In genomic region chr5:107124531-107124930, GRCm38 (mm10) we compare ENCODE assay signal across 15 mouse cellular contexts.
DNase-seq lines count a peak whose midpoint lies in the region; ATAC-seq and TF ChIP-seq lines count a peak whose summit lies in the region.
"Had no signal": no experiment of that assay in that cellular context is flagged by ENCODE, and none has a peak within 500 bp of the region (broad histone marks: within the 10 kb centered on the region; RNA-seq: fewer than 3 reads in every experiment).

No protein-coding gene starts in this region.

- TF ChIP-seq CTCF in left cerebral cortex, adult 2 months (IDR thresholded peaks at IDR 0.05): no peak

- H3K4me1 ChIP-seq in kidney, embryonic 16.5 days (ENCODE audit: insufficient read depth, low read length): peaks cover 38% of the 10 kb centered on the region
- H3K4me1 ChIP-seq in embryonic facial prominence, embryonic 14.5 days (ENCODE audit: control insufficient read depth, insufficient read depth, low read length): peaks cover 47% of the 10 kb centered on the region
- peaks cover 31% of the 10 kb centered on the region; the same call in 1 of the 2 replicates for H3K4me1 ChIP-seq in stomach, embryonic 14.5 days (ENCODE audit: control insufficient read depth, insufficient read depth, low read length)

- intact Hi-C loops in left cerebral cortex, adult 2 months (cut with DNase I): no loop called here

- no peak overlapping the region for H3K27ac ChIP-seq in kidney, embryonic 16.5 days (ENCODE audit: low read length)
- H3K27ac ChIP-seq in embryonic facial prominence, embryonic 14.5 days (replicated peaks; ENCODE audit: low read depth, low read length): peak overlapping the region; percentile 75
- H3K27ac ChIP-seq in stomach, embryonic 14.5 days (ENCODE audit: low read length): peak overlapping the region; percentile 64; the same call in 1 of the 2 replicates
- no peak overlapping the region for H3K27ac ChIP-seq in left cerebral cortex, adult 2 months
- H3K27ac ChIP-seq: hindbrain, postnatal 0 days; neural tube, embryonic 12.5 days had no signal

- peak; percentile 52 for DNase-seq in gastrocnemius, adult 18-20 months (ENCODE audit: low spot score)
- DNase-seq in gastrocnemius, postnatal 25 days: no peak
- DNase-seq in kidney, postnatal 4 days: peak; percentile 28 to 45
- DNase-seq in embryonic facial prominence, embryonic 14.5 days (ENCODE audit: low spot score): peak; percentile 88
- DNase-seq in left cerebral cortex, adult 2 months (ENCODE audit: extremely low spot score in 1 of 2, low spot score in 2 of 2): no peak
- DNase-seq in cerebellum, adult 18-20 months: no peak
- DNase-seq: adrenal gland, postnatal 10 days; cerebellum, adult 11-12 months; retina, postnatal 1 day had no signal

- no peak overlapping the region for H3K4me2 ChIP-seq in kidney, embryonic 16.5 days (replicated peaks; ENCODE audit: low read depth, low read length)
- no peak overlapping the region for H3K4me2 ChIP-seq in embryonic facial prominence, embryonic 14.5 days (ENCODE audit: low read depth, low read length)
- no peak overlapping the region for H3K4me2 ChIP-seq in stomach, embryonic 14.5 days (replicated peaks; ENCODE audit: low read depth, low read length)
- H3K4me2 ChIP-seq: liver, embryonic 11.5 days; midbrain, embryonic 11.5 days; neural tube, embryonic 12.5 days had no signal

- no peaks in the 10 kb centered on the region for H3K9me3 ChIP-seq in kidney, embryonic 16.5 days (ENCODE audit: low read length)
- H3K9me3 ChIP-seq in embryonic facial prominence, embryonic 14.5 days (ENCODE audit: control insufficient read depth, low read length): no peaks in the 10 kb centered on the region
- H3K9me3 ChIP-seq in stomach, embryonic 14.5 days (ENCODE audit: control insufficient read depth, low read depth, low read length): no peaks in the 10 kb centered on the region
- H3K9me3 ChIP-seq: neural tube, embryonic 12.5 days had no signal

- no peak overlapping the region for H3K4me3 ChIP-seq in kidney, embryonic 16.5 days (ENCODE audit: low read length)
- H3K4me3 ChIP-seq in embryonic facial prominence, embryonic 14.5 days (ENCODE audit: low read depth, low read length): no peak overlapping the region
- H3K4me3 ChIP-seq in stomach, embryonic 14.5 days (ENCODE audit: low read depth, low read length): no peak overlapping the region
- no peak overlapping the region for H3K4me3 ChIP-seq in left cerebral cortex, adult 2 months
- H3K4me3 ChIP-seq: neural tube, embryonic 12.5 days had no signal

- ATAC-seq in kidney, embryonic 16.5 days (ENCODE audit: low FRiP score, low TSS enrichment): no peak
- no peak for ATAC-seq in embryonic facial prominence, embryonic 14.5 days (ENCODE audit: low read depth)
- peak; percentile 16; the same call in 1 of the 2 replicates for ATAC-seq in stomach, embryonic 14.5 days (ENCODE audit: insufficient number of reproducible peaks, insufficient read depth, low FRiP score, low read depth)
- ATAC-seq: hindbrain, postnatal 0 days had no signal

- no peak overlapping the region for H3K9ac ChIP-seq in kidney, embryonic 16.5 days (replicated peaks; ENCODE audit: low read length)
- no peak overlapping the region for H3K9ac ChIP-seq in embryonic facial prominence, embryonic 14.5 days (ENCODE audit: low read depth, low read length)
- no peak overlapping the region for H3K9ac ChIP-seq in stomach, embryonic 14.5 days (replicated peaks; ENCODE audit: low read depth, low read length)
- H3K9ac ChIP-seq: neural tube, embryonic 12.5 days had no signal

- peaks cover 3% of the 10 kb centered on the region; the same call in 1 of the 2 replicates for H3K36me3 ChIP-seq in kidney, embryonic 16.5 days (ENCODE audit: insufficient read depth, low read length)
- H3K36me3 ChIP-seq in embryonic facial prominence, embryonic 14.5 days (ENCODE audit: control insufficient read depth, insufficient read depth, low read length): peaks cover 36% of the 10 kb centered on the region
- H3K36me3 ChIP-seq in stomach, embryonic 14.5 days (ENCODE audit: control insufficient read depth, insufficient read depth, low read length): peaks cover 14% of the 10 kb centered on the region; the same call in 1 of the 2 replicates
- H3K36me3 ChIP-seq: neural tube, embryonic 12.5 days had no signal

- WGBS in kidney, embryonic 16.5 days: 76% methylated on average over 7 of the region's 7 CpGs
- 48% methylated on average over 7 of the region's 7 CpGs for WGBS in embryonic facial prominence, embryonic 14.5 days
- WGBS in stomach, embryonic 14.5 days: 30% methylated on average over 7 of the region's 7 CpGs

- no peaks in the 10 kb centered on the region for H3K27me3 ChIP-seq in kidney, embryonic 16.5 days (ENCODE audit: insufficient read depth, low read length)
- H3K27me3 ChIP-seq in embryonic facial prominence, embryonic 14.5 days (replicated peaks; ENCODE audit: control insufficient read depth, insufficient read depth, low read length): no peaks in the 10 kb centered on the region
- no peaks in the 10 kb centered on the region for H3K27me3 ChIP-seq in stomach, embryonic 14.5 days (ENCODE audit: control insufficient read depth, insufficient read depth, low read length)
- H3K27me3 ChIP-seq: neural tube, embryonic 12.5 days had no signal

Comparison
In these comparisons a context has a peak if more than half of its experiments do, and no peak if none do; other contexts are left out.
1. DNase-seq: peak in gastrocnemius, adult 18-20 months (single experiment), kidney, postnatal 4 days (2 of 2) and embryonic facial prominence, embryonic 14.5 days (single experiment); none in gastrocnemius, postnatal 25 days (single experiment), left cerebral cortex, adult 2 months (0 of 2) and cerebellum, adult 18-20 months (0 of 2).
2. H3K27ac ChIP-seq: peak in embryonic facial prominence, embryonic 14.5 days (single experiment) and stomach, embryonic 14.5 days (single experiment); none in kidney, embryonic 16.5 days (single experiment) and left cerebral cortex, adult 2 months (single experiment).